Mouse (Mus musculus) Patski (cell line): Measurements from ENCODE around the gene Adcy9. TPM values are rescaled to one million over a fixed set of nuclear protein-coding genes. Genes with fewer than 3 reads are reported as not detected.

Experiments
- ATAC-seq: fragments of 100-300 bp; one replicate; pipeline ENCODE4 v1.8.0; 2021
- CTCF ChIA-PET: fragments of 350-600 bp; sonication (Branson Sonifier 250); formaldehyde crosslinking; loops from one replicate; lab custom pipeline; 2022; ENCODE audit warnings: inconsistent platforms; lab: Charles Lee
- POLR2A ChIA-PET: fragments of 350-600 bp; sonication (Branson Sonifier 250); formaldehyde crosslinking; loops from one replicate; lab custom pipeline; 2022; ENCODE audit warnings: antibody characterized with exemption, inconsistent platforms; lab: Charles Lee
- DNase-seq: peaks from one replicate; pipeline ENCODE4 v3.0.0-alpha.2; 2011; ENCODE audit warnings: low read depth, low spot score
- H3K27me3 ChIP-seq: fragments of 371-371 bp; one replicate; pipeline ENCODE4 v1.5.1; 2021
- CTCF ChIP-seq: fragments of 100-300 bp; IDR thresholded peaks from one replicate; pipeline ENCODE4 v1.5.1; 2021
- in situ Hi-C: fragments of 300-500 bp; cut with MboI; formaldehyde crosslinking; loops from 3 replicates; pipeline ENCODE4 v1.11.1; 2018; ENCODE audit warnings: low pct_unique_long_range_greater_than_20kb, mixed read lengths
- polyA plus RNA-seq: library from polyadenylated mRNA; unstranded; gene quantifications from one replicate; pipeline ENCODE4 v1.2.3, GENCODE M21; 2021

The Adcy9 gene
- 4.0 TPM for polyA plus RNA-seq

DNA sequence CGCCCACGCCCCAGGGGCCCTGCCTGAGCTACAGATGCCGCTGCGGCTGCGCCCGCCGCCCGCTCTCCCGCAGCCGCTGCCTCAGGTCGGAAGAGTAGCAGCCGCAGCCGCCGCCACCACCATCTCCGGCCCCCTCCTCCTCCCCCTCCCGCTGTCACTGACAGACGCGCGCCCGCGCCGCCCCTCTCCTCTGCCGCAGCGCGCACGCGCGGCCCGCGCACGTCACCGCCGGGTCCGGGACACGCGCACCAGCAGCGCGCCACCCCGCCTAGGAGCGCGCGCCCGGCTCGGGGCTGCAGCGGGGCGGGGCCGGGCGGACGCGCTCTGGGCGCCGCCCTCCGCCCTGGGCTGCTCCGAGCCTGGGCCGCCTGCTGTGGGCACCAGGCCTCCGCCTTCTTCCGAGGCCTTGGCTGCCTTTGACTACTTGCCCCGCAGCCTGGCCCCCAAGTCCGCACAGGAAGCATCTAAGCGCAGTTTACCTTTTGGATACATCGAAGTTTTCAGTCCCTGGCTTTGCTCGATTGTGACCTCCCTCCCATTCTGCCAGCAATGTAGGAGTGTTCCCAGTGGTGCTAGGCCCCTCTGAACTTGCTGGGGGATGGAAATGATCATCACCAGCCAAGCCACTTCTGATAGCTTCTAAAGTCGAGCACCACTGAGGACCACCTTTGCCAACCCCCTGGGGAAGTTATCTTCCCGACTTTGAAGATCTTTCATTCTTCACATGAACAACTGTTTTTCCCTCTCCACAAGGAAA, at the start of gene Adcy9:
TSS of gene Adcy9 (minus strand) at position 201 of the 757 bp plus-strand sequence.
- peak; percentile 75 for ATAC-seq
- peak; percentile 25 for DNase-seq
- ChIA-PET POLR2A (interaction anchor here (0.6 to 1.1 kb wide), 3 partner anchors 13 to 204 kb away, joined by 3 read pairs; no protein-coding TSS in a partner anchor), CTCF (interaction anchor here (0.6 to 1.6 kb wide), 6 partner anchors 9 to 319 kb away, joined by 3 to 7 read pairs (median 3); no protein-coding TSS in a partner anchor)
- TF ChIP-seq CTCF = no peak
- H3K27me3 ChIP-seq = no peaks in the 10 kb centered on the region
- in situ Hi-C loops = no loop called here

- no peak for TF ChIP-seq CTCF
- CTCF ChIA-PET = interaction anchor here (0.8 to 1.7 kb wide), 2 partner anchors 22 to 154 kb away, joined by 3 to 6 read pairs; no protein-coding TSS in a partner anchor
- in situ Hi-C loops = no loop called here
Observed at GRCm38 (mm10) chr16:4469599-4470352, 49.5 kb upstream of the Adcy9 start.

GRCm38 (mm10) chr16:4464529-4465089, 44.3 kb upstream of the Adcy9 start:
- in situ Hi-C loops = no loop called here
- ATAC-seq (no peak), DNase-seq (no peak)
- H3K27me3 ChIP-seq = no peaks in the 10 kb centered on the region
- CTCF ChIA-PET = interaction anchor here (0.8 to 1.5 kb wide), 3 partner anchors 19 to 149 kb away, joined by 3 to 5 read pairs (median 4); no protein-coding TSS in a partner anchor
- POLR2A ChIA-PET = interaction anchor here (1.1 kb wide), 1 partner anchor 9 kb away, joined by 5 read pairs; no protein-coding TSS in a partner anchor
- TF ChIP-seq CTCF = no peak

More at GRCm38 (mm10) chr16:4469599-4470352, 49.5 kb upstream of the Adcy9 start:
- no peaks in the 10 kb centered on the region for H3K27me3 ChIP-seq
- DNase-seq = no peak
- ATAC-seq = no peak
- POLR2A ChIA-PET = no interaction called here

DNA sequence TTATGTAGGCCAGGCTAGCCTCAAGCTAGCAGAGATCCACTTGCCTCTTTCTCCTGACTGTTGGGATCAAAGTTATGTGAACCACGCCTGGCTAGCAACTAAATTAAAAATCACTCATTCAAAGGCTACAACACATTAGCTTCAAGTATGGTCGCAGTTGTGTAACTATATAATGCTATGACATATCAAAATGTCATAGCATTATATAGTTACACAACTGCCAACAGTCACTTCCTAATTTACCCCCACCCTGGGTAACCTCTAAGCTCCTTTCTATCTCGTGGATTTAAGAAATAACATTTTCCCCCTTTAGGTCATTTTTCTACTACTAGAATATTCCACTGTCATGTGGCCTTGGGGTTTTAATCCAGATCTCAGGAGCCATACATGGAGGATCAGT, 37.6 kb upstream of the Adcy9 start:
- ChIA-PET CTCF (interaction anchor here (0.7 kb wide), 1 partner anchor 143 kb away, joined by 3 read pairs; no protein-coding TSS in a partner anchor), POLR2A (interaction anchor here (0.7 kb wide), 1 partner anchor 124 kb away, joined by 3 read pairs; no protein-coding TSS in a partner anchor)
- in situ Hi-C loops = no loop called here
- no peak for TF ChIP-seq CTCF
- ATAC-seq (no peak), DNase-seq (no peak)
- no peaks in the 10 kb centered on the region for H3K27me3 ChIP-seq

DNA sequence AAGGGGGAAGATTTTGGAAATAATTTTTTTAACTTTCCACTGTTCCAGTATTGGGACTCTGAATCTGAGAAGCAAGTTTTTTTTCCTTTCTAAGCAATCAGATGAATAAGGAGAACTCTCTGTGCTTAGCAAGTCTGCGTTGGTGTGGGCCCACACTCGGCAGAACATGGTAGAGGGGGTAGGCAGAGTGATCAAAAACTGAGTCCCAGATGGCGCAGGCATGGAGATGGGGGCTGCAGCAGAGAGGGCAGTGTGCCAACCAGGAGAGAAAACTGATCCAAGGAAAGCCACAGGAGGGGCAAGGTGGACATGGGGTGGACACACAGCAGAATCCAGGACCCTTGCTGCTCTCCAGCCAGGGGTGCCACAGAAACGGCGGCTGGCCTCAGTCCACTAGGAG, 36.1 kb upstream of the Adcy9 start:
- no peak for TF ChIP-seq CTCF
- ChIA-PET POLR2A (no interaction called here), CTCF (interaction anchor here (1.2 kb wide), 1 partner anchor 140 kb away, joined by 3 read pairs; no protein-coding TSS in a partner anchor)
- ATAC-seq (no peak), DNase-seq (no peak)
- no peaks in the 10 kb centered on the region for H3K27me3 ChIP-seq
- in situ Hi-C loops = no loop called here

DNA sequence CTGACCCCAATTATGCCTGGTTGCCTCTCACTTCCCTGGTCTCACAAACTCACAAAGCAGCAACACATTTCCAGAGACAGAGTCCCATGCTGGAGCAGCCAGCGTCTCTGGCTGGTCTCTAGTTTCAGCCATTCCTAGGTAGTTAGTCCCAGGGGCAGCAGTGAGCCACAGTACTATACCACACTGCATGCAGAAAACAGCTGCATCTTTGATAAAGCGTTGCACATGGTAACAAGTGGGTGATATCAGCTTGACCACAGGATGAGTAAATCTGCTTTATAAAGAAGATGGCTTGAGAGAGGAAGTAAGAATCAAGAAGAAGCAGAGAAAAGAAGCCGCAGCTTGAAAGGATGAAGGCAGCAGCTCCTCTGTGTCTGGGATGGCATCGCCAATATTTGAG, 35.4 kb upstream of the Adcy9 start:
- TF ChIP-seq CTCF = no peak
- ATAC-seq = no peak
- in situ Hi-C loops = no loop called here
- ChIA-PET CTCF (interaction anchor here (1.2 kb wide), 1 partner anchor 140 kb away, joined by 3 read pairs; no protein-coding TSS in a partner anchor), POLR2A (no interaction called here)
- no peak for DNase-seq
- no peaks in the 10 kb centered on the region for H3K27me3 ChIP-seq

DNA sequence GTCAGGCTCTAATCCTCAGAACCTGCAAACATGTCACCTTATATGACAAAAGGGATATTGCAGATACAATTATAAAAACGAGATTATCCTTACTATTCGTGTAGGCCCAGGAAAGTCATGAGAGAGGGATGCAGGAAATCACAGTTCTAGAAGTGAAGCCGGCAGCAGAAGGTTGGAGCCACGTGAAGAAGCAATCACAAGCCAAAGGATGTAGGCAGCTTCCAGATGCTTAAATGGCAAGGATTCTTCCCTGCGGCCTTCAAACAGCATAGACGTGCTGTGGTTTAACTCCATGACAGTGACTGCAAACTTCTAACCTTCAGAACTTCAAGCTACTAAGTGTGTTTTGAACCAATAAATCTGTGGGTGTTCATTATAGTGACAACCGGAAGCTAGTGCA, 34.3 kb upstream of the Adcy9 start:
- ATAC-seq = no peak
- H3K27me3 ChIP-seq = no peaks in the 10 kb centered on the region
- POLR2A ChIA-PET = no interaction called here
- in situ Hi-C loops = no loop called here
- CTCF ChIA-PET = interaction anchor here (1.0 to 1.6 kb wide), 2 partner anchors 24 to 34 kb away, joined by 3 to 4 read pairs; no protein-coding TSS in a partner anchor
- TF ChIP-seq CTCF = no peak
- no peak for DNase-seq

GRCm38 (mm10) chr16:4449418-4449817, 29.1 kb upstream of the Adcy9 start:
- no peak for DNase-seq
- no peak for ATAC-seq
- TF ChIP-seq CTCF = no peak
- CTCF ChIA-PET = no interaction called here
- POLR2A ChIA-PET = no interaction called here
- in situ Hi-C loops = no loop called here
- H3K27me3 ChIP-seq = no peaks in the 10 kb centered on the region

DNA sequence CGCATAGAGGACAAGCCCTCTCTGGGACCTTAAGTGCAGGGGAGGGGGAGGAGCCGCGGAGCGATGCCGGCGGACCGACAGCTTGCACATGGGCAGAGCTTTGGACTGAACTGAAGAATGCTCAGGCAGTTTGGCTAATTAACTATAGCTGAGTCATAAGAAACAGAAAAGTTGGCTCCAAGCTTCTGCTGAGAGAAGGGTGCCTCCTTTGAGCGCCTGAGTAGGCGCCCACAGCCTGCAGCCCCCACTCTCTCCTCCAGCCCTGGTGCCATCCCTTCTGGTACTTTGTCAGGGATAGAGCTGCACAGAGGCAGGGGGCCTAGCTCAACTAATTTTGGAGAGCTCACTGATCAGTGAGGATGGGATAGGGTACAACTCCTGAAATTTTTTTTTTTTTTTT, 27.9 kb upstream of the Adcy9 start:
- in situ Hi-C loops = no loop called here
- peak; percentile 39 for DNase-seq
- ChIA-PET POLR2A (interaction anchor here (1.0 kb wide), 1 partner anchor 19 kb away, joined by 4 read pairs; no protein-coding TSS in a partner anchor), CTCF (interaction anchor here (0.9 kb wide), 1 partner anchor 21 kb away, joined by 3 read pairs; no protein-coding TSS in a partner anchor)
- TF ChIP-seq CTCF = no peak
- ATAC-seq = peak; percentile 71
- no peaks in the 10 kb centered on the region for H3K27me3 ChIP-seq

GRCm38 (mm10) chr16:4446395-4446794, 26.1 kb upstream of the Adcy9 start:
- ATAC-seq (no peak), DNase-seq (no peak)
- no peaks in the 10 kb centered on the region for H3K27me3 ChIP-seq
- POLR2A ChIA-PET = no interaction called here
- no peak for TF ChIP-seq CTCF
- CTCF ChIA-PET = no interaction called here
- in situ Hi-C loops = no loop called here
